Mouse (Mus musculus) erythroblast, embryonic 14.5 days (primary cell): ENCODE data around the gene Slc44a5.

Experiments used
- GATA1 ChIP-seq: IDR thresholded peaks from 2 replicates; pipeline ENCODE4 v1.6.1; 2012; ENCODE audit warnings: low read length, inconsistent platforms, mixed read lengths
- TAL1 ChIP-seq: IDR thresholded peaks from 3 replicates; pipeline ENCODE4 v1.6.1; 2012; ENCODE audit warnings: low read length, inconsistent platforms, mixed read lengths

- TF ChIP-seq TAL1: no peak
- TF ChIP-seq GATA1: no peak
Observed at GRCm38 (mm10) chr3:154082241-154082640, 109.0 kb downstream of the Slc44a5 start.
